Mouse (Mus musculus) c-Kit-positive CD71-negative TER-119-negative erythroid progenitor cells, embryonic 14.5 days (primary cell): ENCODE data around the gene Celf5.
A peak's percentile ranks its signal among the peaks of the same experiment; 100 is the strongest.
"Not testable (repeated sequence)": the region's sequence is repeated elsewhere in the genome, so short reads cannot be mapped to it uniquely, and the experiment has no call there.

Source experiments
- DNase-seq: peaks from one replicate; pipeline ENCODE4 v3.0.0-alpha.2; 2013; ENCODE audit warnings: low read depth

The Celf5 gene

DNA sequence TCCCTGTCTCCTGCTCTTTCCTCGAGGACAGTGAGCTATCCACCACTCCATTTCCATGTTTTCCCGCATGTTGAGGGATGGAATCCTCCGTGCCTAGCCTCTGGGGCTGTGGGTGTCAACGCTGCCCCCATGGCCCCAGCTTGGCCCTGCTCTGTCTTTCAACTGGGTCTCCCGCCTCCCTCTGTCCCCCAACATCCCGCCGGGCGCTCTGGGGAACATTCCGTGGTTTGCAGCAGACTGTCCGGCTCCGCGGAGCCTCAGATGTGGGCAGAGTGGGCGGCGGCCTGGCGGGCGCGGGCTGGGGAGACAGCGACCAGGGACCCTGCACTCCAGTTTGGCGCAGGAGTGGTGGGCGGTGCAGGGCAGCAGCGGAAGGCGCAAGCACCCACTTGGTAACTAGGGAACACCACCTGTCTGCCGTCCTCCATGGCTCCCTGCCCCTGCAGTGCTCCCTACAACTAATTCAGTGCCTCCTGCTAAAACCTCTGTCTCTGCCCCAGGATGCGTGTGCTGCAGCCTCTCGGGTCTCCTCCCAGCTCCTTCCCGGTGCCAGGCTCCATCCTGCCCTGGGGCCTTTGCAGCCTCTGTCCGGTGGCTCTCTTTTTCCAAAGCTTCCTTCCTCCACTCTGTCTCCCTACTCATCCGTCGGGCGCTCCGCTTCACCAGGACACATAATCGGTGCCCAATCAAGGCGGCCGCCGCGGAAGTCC is 30.1 kb downstream of the Celf5 start:
- no peak for DNase-seq

DNA sequence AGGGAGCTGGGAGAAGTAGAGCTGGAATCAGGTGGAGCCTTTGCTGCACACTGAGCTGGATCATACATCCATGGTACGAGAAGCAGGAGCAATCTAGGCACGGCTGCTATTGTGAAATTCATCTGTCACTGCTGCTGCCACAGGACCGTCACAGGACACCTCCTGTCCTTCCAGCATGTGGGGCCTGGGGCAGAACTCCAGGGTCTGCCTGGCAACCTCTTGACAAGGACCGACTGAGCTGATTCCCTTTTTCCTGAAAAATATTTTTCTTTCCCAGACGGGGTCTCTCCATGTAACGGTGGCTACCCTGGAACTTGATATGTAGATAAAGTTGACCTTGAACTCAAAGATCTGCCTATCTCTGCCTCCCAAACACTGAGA is 31.2 kb downstream of the Celf5 start:
- no peak for DNase-seq

DNA sequence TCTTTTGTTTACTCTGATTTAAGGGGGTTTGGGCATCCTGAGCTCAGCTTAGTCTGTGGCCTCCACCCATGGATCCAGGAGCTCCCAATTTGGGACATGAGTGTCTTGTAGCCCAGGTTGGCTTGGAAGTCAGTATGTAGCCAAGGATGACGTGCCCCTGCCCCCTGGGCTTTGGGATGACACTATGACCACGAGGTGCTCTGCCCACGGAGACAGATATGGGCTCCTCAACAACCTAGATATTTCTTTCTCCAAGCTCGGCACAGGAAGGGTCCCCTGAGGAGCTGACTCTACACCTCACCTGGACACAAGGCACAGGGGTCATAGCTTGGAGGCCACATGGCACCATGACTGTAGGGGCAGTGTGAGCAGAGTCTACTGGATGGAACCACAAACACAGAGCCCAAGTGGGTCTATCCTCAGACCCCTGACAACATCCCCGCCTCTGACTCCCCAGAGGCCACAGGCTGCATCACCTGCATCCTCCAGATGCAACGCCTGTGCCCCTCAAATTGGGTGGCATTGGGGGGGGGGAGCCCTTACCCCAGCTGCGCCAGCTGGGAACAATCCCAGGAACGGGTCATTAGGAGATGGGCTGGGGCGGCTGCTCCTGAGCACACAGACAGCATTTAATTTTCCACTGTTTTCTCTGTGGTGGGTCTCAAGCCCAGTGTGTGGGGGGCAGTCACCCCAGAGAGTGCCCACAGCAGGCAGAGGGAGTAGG is 31.7 kb downstream of the Celf5 start:
- no peak for DNase-seq

DNA sequence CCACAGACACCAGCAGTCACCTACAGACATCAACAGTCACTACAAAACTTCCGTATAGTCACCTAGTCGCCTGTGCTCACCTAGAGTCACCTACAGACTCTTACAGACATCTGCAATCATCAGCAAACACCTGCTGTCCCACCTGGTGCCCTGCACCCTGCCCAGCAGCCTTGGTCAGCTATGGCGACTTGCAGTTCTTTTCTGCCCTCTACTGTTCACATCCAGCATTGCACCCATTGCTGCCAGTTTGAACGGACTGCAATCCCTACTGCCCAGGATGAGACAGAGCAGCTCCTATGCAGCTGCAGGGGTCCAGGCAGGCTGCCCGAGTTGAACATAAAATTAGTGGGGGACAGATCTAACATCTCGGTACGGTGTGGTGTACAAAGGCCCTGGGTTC is 32.4 kb downstream of the Celf5 start:
- peak; percentile 85 for DNase-seq

DNA sequence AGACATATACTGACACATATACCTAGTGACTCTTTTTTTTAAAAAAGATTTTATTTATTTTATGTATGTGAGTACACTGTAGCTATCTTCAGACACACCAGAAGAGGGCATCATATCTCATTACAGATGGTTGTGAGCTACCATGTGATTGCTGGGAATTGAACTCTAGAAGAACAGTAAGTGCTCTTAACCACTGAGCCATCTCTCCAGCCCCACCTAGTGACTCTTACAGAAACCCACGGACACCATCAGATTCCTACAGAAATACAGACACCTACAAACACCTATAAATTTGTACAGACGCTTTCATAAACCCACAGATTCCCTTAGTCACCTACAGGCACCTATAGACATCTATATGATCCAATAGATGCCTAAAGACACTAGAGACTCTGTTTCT is 37.0 kb downstream of the Celf5 start:
- not testable (repeated sequence) for DNase-seq

DNA sequence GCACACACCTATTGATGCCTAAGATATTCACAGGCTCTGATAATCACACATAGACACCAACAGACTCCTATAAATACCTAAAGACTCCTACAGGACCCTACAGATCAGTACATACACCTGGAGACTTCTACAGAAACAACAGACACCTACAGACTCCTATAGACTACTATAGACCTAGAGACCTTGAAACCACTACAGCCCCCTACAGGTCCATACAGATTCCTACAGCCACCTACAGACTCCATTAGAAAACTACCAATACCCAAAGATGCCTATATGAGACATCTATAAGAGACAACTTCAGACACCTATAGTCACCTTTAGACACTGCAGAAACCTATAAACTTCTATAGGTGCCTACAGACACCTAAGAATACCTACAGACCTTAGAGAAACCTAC is 41.5 kb downstream of the Celf5 start:
- no peak for DNase-seq

DNA sequence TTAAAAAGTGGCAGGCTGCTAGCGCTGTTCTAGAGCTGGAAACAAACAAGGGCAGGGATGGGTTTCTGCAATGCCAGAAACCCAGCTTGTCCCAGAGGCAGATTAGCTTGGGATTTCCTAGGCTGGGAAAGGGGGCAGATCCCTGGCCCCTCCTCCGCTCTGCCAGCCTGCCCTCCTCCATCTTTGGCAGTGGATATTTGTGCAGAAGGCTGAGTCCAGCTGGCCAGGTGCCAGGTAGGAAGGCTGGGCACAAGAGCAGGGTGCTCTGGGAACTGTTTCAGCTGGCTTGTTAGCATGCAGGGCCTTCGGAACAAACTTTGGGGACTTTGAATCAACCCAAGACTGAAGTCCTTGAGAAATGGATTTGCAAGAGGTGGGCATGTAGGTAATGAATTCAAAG is 47.1 kb downstream of the Celf5 start:
- DNase-seq, result no peak

DNA sequence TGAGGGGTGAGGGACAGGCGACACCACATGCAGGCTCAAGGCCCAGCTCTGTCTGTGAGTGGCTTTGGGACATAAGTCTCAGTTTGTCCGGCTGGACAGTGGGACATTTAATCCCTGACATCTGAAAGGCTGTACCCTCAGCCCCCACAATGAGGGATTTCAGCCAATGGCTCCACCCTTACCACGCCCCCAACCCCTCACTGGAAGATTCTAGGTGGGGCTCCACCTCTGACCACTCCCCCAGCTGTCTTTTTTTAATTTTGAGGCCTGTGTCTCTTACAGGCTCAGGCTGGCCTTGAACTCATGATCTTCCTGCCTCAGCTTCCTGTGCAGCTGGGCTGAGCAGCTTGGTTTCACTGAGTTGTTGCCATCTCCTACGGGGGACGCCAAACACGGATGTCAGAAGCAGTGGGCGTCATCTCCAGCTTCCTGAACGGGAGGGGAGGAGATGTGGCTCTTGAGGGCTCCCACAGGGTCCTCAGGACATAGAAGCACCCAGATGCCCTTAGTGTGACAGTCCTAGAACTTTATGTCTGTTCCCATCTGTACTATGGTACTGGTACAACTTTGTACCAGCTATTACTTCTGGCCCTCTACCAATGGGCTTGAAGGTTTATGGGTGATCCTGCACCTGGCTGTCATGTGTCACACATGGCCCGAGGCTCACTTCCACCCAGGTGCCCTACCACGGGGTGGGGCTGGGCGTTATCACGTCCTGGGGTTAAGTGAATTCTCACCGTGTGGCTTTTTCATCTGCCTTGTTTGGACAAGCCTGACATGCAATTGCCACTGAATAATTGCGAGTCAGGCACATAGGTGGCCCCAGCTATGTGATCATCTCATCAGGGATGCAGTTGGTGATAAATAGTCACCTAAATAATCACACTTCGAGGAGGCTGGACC is 47.9 kb downstream of the Celf5 start:
- DNase-seq, result no peak

DNA sequence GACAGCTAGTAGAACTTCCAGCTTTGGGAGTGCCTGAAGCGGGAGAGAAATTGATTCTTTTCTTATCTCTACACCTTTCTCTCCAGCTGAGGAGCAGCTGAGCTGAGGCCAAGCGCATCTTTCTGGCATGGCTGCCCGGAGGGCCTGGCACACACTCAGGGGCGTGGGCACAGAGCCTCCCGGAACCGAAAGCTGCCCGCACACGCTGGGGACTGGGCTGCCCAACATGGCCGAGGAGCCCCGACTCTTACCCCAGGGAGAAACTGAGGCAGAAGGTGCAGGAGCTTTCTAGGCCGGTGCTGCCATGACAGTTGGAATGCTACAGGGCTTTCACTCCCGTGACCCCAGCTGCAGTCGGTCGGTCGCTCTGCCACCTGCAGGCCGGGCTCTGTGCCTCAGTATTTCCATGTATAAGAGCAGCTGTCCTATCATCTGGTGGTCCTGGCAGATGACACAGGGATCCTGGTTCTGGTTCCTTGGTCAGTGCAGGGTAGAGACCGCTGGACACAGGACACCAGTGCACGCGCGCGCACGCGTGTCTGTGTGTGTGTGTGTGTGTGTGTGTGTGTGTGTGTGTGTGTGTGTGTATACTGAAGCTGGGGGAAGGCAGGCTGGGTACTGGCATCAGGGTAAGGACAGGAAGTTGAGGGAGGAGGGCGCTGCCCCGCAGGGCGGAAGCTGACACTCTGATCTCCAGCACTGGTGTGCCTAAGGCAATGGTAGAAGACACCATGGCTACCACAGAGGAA is 48.8 kb downstream of the Celf5 start:
- DNase-seq, result no peak

DNA sequence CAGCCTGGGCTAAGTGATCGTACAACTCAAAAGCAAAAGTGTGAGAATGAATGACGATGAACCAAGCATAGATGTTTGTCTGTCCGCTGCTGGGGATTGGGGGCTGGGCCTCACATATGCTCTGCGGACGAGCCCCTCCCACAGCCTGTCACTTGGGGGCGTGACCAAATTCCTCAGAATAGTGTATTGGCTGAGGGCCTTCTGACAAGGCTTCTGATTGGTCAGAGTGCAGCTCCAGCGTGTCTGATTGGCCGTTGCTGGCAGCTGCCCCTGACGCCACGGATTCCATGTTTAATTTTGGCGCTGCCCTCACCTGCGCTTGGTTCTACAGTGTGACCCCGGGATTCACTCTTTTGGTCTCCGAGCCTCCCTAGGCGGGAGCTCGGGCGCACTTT is 49.6 kb downstream of the Celf5 start:
- peak; percentile 92 for DNase-seq

DNA sequence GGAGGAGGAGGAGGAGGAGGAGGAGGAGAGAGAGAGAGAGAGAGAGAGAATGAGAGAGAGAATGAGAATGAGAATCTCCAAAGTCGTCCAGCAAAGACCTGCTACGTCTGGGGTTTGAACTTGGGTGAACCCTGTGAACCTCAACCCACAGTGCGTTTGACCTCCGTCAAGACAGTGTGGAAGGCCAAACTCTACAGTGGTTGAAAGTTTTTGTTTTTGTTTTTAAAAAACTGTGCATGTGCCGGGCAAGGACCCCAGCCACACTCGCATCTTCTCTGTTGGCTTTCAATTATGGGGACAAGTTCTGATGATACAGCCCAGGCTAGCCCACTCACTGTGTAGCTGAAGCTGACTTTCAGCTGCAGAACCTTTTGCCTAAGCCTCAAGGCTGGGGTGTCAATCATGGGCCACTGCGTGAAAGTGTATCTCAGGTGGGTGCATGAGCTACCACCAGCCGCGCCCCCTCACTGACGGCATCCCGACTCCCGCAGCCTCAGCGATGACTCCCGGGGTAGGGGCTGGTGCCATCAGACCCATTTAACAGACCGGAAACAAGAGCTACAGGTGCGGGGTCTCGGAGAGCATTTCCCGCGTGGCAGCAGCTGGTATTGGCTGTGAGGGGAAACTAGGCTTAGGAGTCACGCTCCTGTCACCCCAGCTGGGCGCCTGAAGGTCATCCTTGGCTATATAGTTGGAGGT is 50.2 kb downstream of the Celf5 start:
- no peak for DNase-seq

DNA sequence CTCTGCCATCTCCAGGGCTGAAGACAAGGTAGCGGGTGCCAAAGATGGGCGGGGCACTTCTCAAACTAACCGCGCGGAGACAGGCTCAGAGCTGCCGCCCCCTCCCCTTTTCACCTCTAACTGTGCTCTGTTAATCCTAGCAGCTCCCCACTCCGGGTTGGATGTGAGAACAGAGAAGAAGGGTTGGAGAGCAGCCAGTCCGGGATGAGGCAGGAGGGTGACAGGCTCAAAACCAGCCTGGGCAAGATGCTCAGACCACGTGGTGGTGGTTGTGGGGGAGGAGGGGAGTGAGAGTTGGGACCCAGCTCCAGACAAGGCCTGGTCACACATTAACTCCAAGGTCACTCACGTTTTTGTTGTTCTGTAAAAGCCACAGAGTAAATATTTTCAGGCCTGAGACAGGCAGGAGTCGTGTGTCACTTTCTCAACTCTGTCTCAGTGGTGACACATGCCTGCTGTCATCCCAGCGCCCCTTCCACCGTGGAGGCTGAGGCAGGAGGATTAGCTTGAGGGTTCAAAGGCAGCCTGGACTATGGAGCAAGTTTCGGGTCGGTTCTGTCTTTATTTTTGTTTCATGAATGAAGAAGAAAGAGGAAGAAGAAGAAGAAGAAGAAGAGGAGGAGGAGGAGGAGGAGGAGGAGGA is 50.9 kb downstream of the Celf5 start:
- no peak for DNase-seq

DNA sequence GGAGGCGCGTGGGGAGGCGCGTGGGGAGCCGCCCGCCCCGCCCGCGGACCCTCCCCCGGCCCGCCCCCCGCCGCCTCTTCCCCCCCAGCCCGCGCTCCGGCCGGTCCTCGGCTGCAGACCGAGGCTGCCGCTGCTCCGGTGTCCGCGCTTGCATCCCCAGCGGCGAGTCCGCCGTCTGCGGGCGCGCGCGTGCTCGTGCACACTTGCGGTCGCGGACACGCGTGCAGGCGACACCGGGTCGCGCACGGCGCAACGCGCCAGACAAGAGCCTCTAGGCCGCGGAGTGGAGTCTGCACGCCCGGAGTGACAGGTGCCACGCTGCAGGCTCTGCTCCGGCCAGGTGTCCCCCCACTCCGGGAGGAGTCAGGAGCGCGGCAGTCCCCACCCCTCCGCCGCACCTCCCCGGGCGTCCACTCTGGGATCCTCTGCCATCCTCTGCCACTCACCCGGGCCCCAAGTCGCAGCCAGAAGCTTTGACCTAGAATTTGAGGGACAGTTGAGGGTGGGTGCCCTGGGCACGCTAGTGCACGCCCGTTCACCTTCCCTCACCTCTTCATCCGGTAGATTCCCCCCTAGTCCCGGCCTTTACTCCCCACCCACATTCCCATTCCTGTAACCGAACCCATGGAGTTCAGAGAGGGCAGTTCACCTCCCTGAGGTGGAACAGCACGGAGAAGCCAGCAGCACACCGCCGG is 51.5 kb downstream of the Celf5 start:
- no peak for DNase-seq

DNA sequence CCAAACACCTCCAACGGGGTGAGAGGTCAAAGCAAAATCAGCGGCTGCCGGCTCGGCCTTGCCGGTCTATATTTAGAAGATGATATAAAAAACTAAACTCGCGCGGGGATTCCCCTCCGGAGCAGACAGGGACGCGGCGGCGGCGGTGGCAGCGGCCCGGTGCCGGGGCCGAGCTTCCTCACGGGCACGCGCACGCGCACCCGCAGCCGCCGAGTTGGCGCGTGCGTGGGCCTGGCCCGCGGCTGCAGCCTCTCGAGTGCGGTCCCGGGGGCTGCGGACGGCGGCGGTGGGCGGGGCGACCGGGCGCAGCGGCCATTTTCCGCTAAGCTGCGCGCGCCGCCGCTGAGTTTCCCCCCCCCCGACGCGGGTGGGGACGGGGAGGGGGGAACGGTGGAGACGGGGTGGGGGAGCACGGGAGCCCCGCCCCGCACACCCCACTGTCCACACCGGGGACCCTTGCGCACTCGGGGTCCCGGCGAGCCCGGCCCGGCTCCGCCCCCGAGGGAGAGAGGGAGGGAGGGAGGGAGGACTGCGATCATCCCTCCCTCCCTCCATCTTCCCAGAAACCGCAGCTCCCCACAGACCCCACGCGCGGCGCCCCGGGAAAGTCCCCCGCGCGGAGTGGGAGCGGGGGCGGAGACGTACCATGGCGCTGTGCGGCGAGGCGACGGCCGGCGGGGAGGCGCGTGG is 52.2 kb downstream of the Celf5 start:
- no peak for DNase-seq

DNA sequence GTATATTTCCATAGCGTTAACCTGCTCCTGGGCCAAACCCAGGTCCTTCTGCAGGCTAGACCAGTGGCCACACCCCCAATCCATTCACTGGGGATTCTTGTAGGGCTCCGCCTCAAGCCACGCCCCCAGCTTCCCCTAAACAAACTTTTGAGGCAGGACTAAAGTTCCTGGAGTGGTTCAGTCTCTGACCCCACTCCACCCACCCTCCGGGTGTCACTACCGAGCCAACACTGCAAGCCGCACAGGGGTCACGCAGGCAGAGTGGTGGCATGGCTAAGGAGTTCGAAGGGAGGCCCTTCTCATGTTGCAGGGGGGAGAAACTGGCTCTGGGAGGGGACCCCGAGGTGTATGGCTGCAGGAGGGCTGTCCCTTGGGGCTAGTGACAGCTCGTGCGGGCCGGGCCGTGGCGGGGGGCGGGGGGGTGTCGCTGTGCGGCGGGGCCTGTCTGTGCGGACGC is 52.9 kb downstream of the Celf5 start:
- DNase-seq, result peak; percentile 88

DNA sequence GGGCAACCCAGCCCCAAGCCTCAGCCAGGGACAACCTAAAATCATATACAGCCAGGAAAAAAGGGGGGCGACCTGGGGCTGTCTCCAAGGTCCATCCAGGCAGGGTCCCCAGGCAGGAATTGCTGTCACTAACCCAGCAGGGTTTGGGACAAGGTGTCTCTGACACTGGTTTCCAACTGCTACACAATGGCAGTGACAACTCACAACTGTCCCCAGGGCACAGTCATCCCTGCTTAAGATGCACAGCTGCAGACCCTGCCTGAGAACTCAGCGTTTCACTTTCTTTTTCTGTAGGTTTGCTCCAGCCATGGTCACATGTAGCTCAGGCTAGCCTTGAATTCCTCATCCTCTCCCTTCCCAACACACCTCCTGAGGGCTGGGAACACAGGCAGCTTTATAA is 53.4 kb downstream of the Celf5 start:
- DNase-seq, result no peak

DNA sequence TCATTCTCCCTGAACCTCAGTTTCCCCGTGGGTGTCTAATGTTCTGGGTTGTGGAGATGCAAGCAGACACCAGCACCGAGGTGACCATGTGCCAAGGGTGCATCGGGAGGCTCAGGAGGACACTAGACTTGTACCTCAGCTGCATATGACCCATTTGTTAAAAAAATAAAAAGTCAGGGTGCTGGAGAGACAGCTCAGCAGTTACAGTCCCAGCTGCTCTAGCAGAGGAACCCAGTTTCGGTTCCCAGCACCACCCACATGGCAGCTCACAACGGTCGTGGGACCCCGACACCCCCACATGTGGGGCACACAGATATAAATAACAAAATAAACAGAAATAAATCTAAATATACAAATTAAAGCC is 54.0 kb downstream of the Celf5 start:
- DNase-seq, result no peak

DNA sequence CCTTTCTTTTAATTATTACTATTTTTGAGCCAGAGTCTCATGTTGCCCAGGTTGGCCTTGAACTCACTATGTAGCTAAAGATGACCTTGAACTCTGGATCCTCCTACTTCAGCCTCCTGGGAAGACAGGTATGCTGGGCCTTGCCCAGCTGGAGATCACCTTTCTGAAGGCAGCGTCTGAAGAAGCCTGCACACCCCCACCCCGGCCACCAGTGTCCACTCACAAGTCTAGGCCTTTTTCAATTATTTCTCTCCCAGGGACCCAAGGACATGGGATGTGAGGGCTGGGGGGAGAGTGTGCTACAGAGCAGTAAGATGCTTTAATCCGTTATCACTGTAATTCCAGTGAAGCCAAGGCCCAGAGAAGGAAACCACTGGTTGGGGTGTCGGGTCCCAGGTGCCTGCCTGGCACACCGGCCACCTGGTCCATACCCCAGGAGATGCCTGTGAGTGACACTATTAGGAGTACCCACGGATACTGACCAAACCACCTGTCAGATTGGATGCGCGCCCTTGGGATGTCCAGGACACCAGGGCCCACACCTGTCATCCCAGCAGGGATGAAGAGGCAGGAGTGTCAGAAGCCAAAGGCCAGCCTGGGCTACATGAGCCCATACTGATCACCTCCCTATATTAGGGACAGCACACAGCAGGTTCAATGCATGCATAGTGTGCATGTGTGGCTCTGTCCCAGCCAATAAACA is 54.6 kb downstream of the Celf5 start:
- no peak for DNase-seq

DNA sequence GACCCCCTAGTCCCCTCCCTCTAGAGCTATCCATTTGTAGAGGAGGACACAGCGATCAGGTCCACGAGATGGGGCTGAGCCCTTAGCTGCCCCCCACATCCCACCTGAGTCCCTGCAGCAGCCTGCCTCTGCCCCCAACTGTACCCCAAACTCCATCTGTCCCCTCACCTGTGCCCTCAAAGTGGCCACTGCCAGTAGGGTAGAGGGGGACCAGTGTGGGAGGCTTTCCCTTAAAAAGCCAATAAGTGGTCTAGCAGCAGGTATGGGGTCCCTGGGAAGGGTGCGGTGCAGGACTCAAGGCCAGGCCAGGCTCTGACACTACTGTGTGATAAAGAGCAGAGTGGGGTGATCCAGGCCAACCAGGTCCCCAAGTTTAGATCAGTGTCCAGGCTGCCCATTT is 55.2 kb downstream of the Celf5 start:
- DNase-seq, result no peak
